Mouse (Mus musculus): ENCODE data around the gene Carmil2. TPM values are rescaled to one million over a fixed set of nuclear protein-coding genes. Genes with fewer than 3 reads are reported as not detected.

The Carmil2 gene
- total RNA-seq, 4 experiments from 2014 or later = 57.2 to 62.8 (median 58.3) TPM

DNA sequence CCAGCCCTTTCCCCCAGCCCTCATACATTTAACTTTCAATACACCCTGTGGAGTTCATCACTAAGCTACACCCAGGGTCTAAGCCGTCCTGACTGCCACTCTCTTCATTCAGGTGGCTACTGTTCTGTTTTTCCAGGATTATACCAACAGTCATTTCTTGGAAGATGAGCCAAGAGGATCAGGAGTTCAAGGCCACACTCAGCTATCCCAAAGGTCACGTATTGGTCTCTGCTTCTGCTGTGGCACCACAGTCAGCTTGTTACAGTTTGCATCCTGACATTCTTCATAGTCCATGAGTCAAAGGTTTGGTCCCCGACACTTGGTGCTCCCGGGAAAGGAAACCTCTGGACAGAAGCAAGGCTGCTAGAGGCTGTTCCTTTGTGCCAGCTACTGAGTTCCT lies 33.6 kb downstream of the Carmil2 start:
- no peak for DNase-seq (ENCODE audit: low spot score in 2 of 2)

DNA sequence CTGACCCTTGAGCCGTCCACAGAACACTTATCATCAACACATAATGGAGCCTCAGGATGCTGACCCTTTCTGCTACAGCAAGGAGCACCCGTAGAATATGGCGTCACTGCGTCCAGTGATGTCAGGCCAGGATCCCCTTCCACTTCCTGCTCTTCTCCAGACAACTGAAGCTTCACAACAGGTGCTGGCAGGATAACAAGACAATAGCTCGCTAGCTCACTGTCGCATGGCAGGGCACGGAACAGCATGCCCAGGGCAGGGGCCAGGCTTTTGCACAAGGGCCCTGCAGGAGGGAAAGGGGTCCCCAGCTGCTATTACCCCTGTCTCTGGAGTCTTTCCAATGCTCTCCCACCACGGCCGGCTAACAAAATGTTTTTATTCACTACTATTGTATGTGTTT lies 36.8 kb downstream of the Carmil2 start:
- DNase-seq (ENCODE audit: low spot score in 2 of 2) = no peak

DNA sequence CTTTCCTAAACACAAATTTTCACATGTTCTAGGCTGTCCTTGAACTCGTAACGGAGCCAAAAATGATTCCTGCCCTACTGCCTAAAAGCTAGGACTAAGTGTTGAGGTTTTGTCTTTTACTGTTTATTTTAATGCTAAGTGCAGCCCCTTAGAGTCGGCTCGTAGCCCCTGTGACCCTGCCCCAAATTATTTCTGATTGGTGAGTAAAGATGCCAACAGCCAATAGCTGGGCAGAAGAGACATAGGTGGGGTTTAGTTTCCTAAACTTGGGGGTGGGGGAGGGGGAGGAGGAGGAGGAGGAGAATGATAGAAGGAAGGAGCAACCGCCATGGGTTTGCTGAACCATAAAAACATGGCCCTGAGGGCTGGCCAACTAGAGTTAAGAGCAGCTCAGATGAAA lies 39.7 kb downstream of the Carmil2 start:
- DNase-seq (ENCODE audit: low spot score in 2 of 2) = no peak

DNA sequence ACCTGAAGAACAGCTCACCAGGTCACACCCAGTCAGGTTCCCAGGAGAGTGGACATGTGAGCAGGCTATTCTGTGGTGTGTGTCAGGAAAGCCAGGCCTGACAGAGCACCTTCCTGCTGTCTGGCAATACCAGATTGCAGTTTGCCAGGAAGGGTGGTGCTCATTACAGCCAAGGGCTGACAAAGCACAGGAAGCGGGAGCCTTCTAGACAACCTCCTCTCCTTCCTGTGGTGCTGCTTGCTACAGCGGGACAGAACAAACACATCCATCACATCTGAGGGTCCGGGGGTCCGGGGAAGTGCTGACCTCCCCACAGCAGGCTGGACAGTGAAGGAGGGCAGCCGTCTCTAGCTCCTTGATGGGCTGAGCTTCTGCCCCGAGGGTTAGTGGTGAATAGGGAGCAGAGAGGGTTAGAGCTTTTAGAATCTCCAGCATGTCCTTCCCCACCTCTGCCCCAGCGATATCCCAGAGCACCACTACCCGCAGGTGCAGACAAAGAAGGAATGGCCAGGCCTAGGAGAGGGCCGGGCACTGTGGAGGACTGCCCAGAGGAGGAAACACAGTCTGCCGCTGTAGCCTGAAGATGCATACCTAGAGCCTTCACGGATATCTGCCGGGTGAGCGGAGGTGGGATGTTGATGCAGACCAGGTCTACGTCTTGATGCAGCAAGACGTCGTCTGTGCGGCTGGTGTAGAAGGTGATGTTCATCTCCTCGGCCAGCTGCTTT lies 41.5 kb downstream of the Carmil2 start:
- DNase-seq (ENCODE audit: low spot score in 2 of 2) = no peak

DNA sequence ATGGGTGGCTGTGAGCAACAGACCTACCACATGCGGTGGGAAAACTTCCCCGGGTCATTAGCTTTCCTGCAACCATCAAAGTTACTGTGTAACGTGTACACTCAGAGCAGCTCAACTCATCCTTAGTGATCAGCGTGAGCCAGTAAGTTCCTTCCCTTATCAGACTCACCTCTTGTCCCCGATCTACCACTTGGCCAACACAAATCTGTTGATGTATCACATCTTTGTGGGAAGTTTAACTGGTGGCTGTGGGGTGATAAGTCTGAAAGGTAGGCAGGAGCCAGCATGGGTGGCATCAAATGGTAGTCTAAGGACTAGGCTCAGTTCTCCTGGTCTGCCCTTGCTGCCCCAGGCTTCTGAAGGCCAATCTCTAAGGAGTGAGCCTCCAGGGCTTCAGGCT lies 46.1 kb downstream of the Carmil2 start:
- DNase-seq (ENCODE audit: low spot score in 2 of 2) = no peak

DNA sequence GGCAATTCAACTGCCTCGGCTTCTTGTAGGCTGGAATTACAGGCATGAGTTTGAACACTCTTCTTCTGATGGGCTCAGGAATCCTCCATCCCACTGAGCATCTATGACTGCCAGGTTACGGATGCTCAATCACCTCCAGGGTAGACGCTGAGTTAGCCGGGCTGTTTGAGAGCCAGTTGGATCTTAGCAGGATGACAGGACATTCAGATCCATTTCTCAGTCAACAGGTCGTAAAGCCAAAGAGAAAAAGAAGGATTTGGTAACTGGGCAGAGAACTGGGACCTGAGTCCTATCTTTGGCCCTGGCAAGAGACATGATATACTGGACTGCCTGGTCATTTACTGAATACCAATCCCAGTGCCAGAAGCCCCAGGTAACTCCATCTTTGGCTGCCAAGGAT lies 53.1 kb downstream of the Carmil2 start:
- DNase-seq (ENCODE audit: low spot score in 2 of 2) = no peak

DNA sequence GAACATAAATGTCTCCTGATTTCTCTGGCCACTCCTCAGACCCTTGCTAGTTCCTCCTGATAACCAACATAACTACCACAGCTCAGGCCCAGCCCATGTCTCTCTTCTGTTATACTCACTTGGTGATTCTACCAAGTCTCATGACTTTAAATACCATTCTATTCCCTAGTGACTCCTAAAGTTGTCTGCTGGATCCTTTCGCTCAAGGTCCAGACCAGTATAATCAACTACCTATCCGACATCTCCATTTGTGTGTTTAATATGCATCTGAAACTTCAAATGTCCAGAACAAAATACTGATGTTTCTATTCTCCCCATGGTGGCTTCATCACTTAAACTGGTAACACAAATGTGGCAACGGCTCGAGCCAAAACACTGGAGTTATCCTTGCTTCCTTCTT lies 57.2 kb downstream of the Carmil2 start:
- DNase-seq (ENCODE audit: low spot score in 2 of 2) = no peak

Other genes starting within 250 kb of the Carmil2 start
- gene Tppp3, start 214.7 kb upstream of the Carmil2 start, total RNA-seq (2022) = 10 to 100 TPM; 59.3 to 66.5 (median 60.9) TPM
- gene Zdhhc1, start 189.4 kb upstream of the Carmil2 start, total RNA-seq (2022) = 10 to 100 TPM; 38.3 to 45.8 (median 42.9) TPM
- not detected for gene Hsd11b2, start 167.5 kb upstream of the Carmil2 start, total RNA-seq (2022)
- gene Atp6v0d1, start 120.2 kb upstream of the Carmil2 start, total RNA-seq (2022) = 100 to 1,000 TPM; 297 to 314 (median 303) TPM
- gene Ripor1, start 81.0 kb upstream of the Carmil2 start, total RNA-seq (2022) = 10 to 100 TPM; 65.5 to 70.5 (median 67.3) TPM
- gene Ctcf, start 49.7 kb upstream of the Carmil2 start, total RNA-seq (2022) = 10 to 100 TPM; 65.3 to 80.8 (median 68.8) TPM
- not detected for gene Agrp, start 48.9 kb upstream of the Carmil2 start, total RNA-seq (2022)
- 10 to 100 TPM; 49.0 to 53.8 (median 50.9) TPM for gene Acd, start 14.8 kb downstream of the Carmil2 start, total RNA-seq (2022)
- 10 to 100 TPM; 34.7 to 42.3 (median 39.2) TPM for gene Pard6a, start 14.9 kb downstream of the Carmil2 start, total RNA-seq (2022)
- under 1 TPM in 2 of 4 experiments, not detected in 2; 0.44 to 0.46 TPM for gene 4933405L10Rik, start 21.4 kb downstream of the Carmil2 start, total RNA-seq (2022)
- gene Enkd1, start 21.9 kb downstream of the Carmil2 start, total RNA-seq (2022) = 10 to 100 TPM in 1 of 4 experiments, 1 to 10 TPM in 3; 9.0 to 11.2 (median 9.3) TPM
- gene Gfod2, start 72.4 kb downstream of the Carmil2 start, total RNA-seq (2022) = 10 to 100 TPM; 14.5 to 21.4 (median 18.3) TPM
- 10 to 100 TPM; 20.1 to 24.4 (median 22.4) TPM for gene Ranbp10, start 141.1 kb downstream of the Carmil2 start, total RNA-seq (2022)
- under 1 TPM in 1 of 4 experiments, not detected in 3; 0.16 TPM for gene Tsnaxip1, start 141.5 kb downstream of the Carmil2 start, total RNA-seq (2022)
- 10 to 100 TPM; 14.4 to 17.8 (median 16.0) TPM for gene Cenpt, start 167.0 kb downstream of the Carmil2 start, total RNA-seq (2022)
- gene Thap11, start 168.9 kb downstream of the Carmil2 start, total RNA-seq (2022) = 10 to 100 TPM; 36.8 to 41.5 (median 37.4) TPM
- 10 to 100 TPM; 19.8 to 39.6 (median 23.2) TPM for gene Nutf2, start 174.3 kb downstream of the Carmil2 start, total RNA-seq (2022)
- gene Edc4, start 194.6 kb downstream of the Carmil2 start, total RNA-seq (2022) = 10 to 100 TPM; 56.5 to 64.4 (median 62.9) TPM
- 1 to 10 TPM; 4.3 to 5.6 (median 4.9) TPM for gene Nrn1l, start 207.3 kb downstream of the Carmil2 start, total RNA-seq (2022)
- gene Pskh1, start 214.2 kb downstream of the Carmil2 start, total RNA-seq (2022) = 10 to 100 TPM in 1 of 4 experiments, 1 to 10 TPM in 3; 8.5 to 11.2 (median 9.1) TPM
- 1 to 10 TPM in 1 of 4 experiments, under 1 TPM in 2, not detected in 1; 0.67 to 1.2 (median 0.98) TPM for gene Ctrl, start 247.6 kb downstream of the Carmil2 start, total RNA-seq (2022)

Measured in left cerebral cortex, adult 8-10 months (tissue).